Mouse (Mus musculus) mammary gland, adult 2 months (tissue): Measurements from ENCODE around the gene Zfp467. TPM values are rescaled to one million over a fixed set of nuclear protein-coding genes. Genes with fewer than 3 reads are reported as not detected.

ENCODE experiments used
- polyA plus RNA-seq: library from polyadenylated mRNA; depleted of rRNA; stranded (reverse); fragments of >200 nt; gene quantifications from 2 replicates; pipeline ENCODE4 v1.2.3, GENCODE M21; 2012; ENCODE audit warnings: low replicate concordance; rRNA removed

Gene Zfp467
- 59.8 and 77.3 TPM in 2 replicates for polyA plus RNA-seq

DNA sequence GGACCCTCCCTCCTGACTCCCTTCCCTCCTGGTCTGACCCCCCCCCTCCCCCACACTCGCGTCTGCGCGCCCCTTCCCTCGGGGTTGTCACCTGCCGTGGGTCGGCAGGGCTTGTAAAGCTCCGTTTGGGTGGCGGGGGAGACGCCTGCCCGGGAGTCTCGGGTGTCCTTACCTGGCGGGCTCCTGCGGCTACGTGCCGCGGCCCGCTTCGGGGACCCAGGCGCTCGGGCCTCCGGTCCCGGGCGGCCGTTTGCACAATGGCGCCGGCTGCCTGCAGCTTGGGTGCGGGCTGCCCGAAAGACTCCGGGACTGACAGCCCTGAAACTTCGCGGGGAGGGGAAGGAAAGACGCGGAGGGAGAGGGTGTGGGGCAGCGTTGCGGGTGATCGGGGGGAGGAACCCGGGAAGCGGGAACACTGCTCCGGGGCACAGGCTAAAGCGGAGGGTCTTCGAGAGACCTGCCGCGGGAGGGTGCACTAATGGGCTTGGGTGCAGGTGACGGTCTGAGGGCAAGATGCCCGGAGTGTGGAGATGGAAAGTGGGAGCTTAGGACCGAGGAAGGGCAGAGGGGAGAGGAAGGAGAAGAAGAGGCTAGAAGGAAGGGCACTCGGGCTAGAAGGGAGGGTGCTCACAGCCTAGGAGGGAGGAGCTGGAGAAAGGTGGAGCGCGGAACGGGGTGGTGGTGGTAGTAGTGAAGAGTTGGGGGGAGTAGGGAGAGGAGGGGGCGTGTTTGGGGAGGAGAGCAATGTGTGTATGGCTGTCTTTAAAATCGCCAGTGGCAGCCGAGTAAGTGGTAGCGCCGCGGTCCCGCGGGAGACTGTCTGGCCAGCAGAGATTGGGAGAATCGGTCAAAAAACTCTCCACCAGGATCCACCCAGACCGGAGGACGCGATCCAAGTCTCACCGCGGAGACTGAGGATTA is at the start of gene Zfp467:
Gene Zfp467 (minus strand): TSS at position 645 of the 921 bp plus-strand sequence.

DNA sequence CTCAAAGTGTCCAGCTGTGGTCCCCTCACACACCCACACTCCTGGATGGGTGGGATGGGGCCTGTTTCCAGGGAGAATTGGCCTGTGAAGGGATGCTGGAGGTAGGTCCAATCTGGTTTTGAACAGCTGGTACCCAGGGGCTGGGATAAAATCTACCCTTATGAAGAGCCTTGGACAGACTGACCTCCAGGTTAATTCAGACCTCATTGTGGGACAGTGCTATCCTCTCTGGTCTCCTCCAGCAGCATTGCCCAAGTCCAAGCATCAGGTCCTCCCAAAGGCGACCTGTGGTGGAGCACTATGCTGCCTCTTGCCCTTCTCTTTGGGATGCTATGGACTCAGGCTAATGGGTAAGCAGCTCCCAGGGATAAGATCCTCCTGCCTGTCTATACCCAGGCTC is 2.3 kb upstream of the Zfp467 start, which contains the start of gene Sspo:
Gene Sspo (plus strand): TSS at position 301 of the 400 bp plus-strand sequence.

DNA sequence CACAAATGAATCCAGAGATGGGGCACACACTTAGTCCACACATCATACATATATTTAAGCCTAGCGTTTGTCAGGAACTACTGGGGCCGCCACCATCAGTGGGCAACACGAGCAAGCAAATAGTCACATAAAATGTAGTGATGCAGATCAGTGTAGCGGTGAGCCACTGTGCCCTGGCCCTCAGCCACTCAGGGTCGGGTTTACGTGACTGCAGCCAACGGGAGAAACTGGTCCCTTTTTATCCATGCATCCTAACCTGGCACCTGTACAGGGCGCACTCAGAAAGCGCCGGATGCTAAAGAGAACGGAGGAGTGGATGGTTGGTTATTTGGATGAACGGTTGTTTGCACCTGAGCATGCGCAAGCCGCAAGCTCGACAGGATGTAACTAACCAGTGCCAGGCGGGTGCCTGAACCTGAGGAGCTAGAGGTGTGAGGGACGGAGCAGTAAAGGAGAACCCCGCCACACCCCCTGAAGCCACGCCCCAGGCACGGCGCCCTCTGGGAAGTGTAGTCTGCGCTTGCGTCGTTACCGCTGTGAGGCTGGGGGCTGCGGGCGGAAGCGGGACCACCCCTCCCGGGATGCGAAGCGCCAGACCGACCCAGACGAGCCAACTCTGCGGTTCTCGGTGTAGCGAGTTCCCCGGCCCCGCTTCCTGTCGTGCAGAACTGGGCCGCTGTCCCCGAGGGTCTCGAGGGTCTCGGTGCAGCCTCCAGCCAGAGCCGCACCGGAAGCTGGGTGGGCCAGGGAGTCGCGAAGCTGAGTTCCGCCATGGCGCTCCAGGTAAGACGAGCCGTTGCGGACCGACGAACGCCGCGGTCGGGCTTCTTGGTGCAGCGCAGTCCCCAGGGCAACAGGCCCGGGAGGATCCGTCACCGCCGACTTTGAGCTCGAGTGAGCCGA is 50.3 kb downstream of the Zfp467 start, which contains the start of gene Krba1:
Gene Krba1 (plus strand): TSS at position 482 of the 903 bp plus-strand sequence.

Other genes with a start within 250 kb of the Zfp467 start
- 19.3 and 28.5 TPM in 2 replicates for gene Krba1, start 50.2 kb downstream of the Zfp467 start, polyA plus RNA-seq
- gene Sspo, start 2.4 kb upstream of the Zfp467 start, polyA plus RNA-seq = 6.8 and 9.4 TPM in 2 replicates
- 14.1 and 44.0 TPM in 2 replicates for gene Atp6v0e2, start 91.8 kb upstream of the Zfp467 start, polyA plus RNA-seq
- gene Lrrc61, start 109.0 kb upstream of the Zfp467 start, polyA plus RNA-seq = 28.4 and 37.2 TPM in 2 replicates
- 141 and 205 TPM in 2 replicates for gene Rarres2, start 127.0 kb upstream of the Zfp467 start, polyA plus RNA-seq
- not detected in 2 replicates for gene Gm45021, start 143.8 kb upstream of the Zfp467 start, polyA plus RNA-seq
- gene Repin1, start 148.1 kb upstream of the Zfp467 start, polyA plus RNA-seq = 44.0 and 69.3 TPM in 2 replicates
- gene Gm44965, start 148.1 kb upstream of the Zfp467 start, polyA plus RNA-seq = not detected in 2 replicates
- 5.5 and 9.2 TPM in 2 replicates for gene Zfp775, start 156.2 kb upstream of the Zfp467 start, polyA plus RNA-seq
- 2.3 and 2.6 TPM in 2 replicates for gene AI854703, start 180.9 kb upstream of the Zfp467 start, polyA plus RNA-seq
- gene Gimap8, start 201.4 kb upstream of the Zfp467 start, polyA plus RNA-seq = 9.5 and 11.9 TPM in 2 replicates
- gene Gimap9, start 230.3 kb upstream of the Zfp467 start, polyA plus RNA-seq = 4.7 and 7.4 TPM in 2 replicates
- 45.9 and 83.2 TPM in 2 replicates for gene Gimap4, start 238.7 kb upstream of the Zfp467 start, polyA plus RNA-seq